Mouse (Mus musculus): ENCODE results near the gene Rabac1. TPM values are rescaled to one million over a fixed set of nuclear protein-coding genes. Genes with fewer than 3 reads are reported as not detected.

The Rabac1 gene
- polyA plus RNA-seq, 1 experiment from 2014 or later, result 211 TPM

DNA sequence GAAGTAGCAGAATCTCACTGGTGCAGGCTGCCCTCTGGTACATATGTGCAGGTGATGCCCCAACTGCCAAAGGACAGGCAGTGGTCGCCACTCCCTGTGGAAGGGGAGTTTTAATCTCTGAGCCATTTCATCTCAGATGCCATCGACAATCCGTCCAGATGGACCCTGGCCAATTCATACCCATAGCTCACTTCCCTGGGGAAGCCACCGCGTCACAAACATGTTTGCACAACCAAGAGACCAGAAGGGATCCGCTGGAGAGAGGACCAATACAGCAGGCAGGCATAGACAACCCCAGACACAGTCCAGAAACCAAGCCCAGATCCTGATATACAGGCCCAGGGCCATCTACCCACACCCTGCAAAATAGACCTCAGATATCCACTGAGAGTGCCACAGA, 42.1 kb downstream of the Rabac1 start:
- TF ChIP-seq CTCF (IDR thresholded peaks at IDR 0.05), result no peak
- in situ Hi-C loops (cut with MboI; ENCODE audit: low pct_unique_long_range_greater_than_20kb), result no loop called here
- peaks cover 36% of the 10 kb centered on the region for H3K27me3 ChIP-seq
- ATAC-seq (no peak), DNase-seq (ENCODE audit: low read depth, low spot score) (no peak)
- ChIA-PET CTCF (no interaction called here), POLR2A (no interaction called here)

Other genes with a start within 250 kb of the Rabac1 start
- gene Gm4763, start 245.8 kb downstream of the Rabac1 start, polyA plus RNA-seq (2021), result not detected
- gene Cd177, start 212.4 kb downstream of the Rabac1 start, polyA plus RNA-seq (2021), result 0.31 TPM
- gene Ceacam10, start 195.5 kb downstream of the Rabac1 start, polyA plus RNA-seq (2021), result not detected
- gene Gm9844, start 110.5 kb downstream of the Rabac1 start, polyA plus RNA-seq (2021), result 1.6 TPM
- 0.10 TPM for gene Lypd4, start 102.8 kb downstream of the Rabac1 start, polyA plus RNA-seq (2021)
- gene Dmrtc2, start 102.7 kb downstream of the Rabac1 start, polyA plus RNA-seq (2021), result not detected
- 393 TPM for gene Rps19, start 88.4 kb downstream of the Rabac1 start, polyA plus RNA-seq (2021)
- not detected for gene Cd79a, start 75.4 kb downstream of the Rabac1 start, polyA plus RNA-seq (2021)
- 95.7 TPM for gene Arhgef1, start 69.8 kb downstream of the Rabac1 start, polyA plus RNA-seq (2021)
- not detected for gene Gm4881, start 28.3 kb downstream of the Rabac1 start, polyA plus RNA-seq (2021)
- gene Atp1a3, start 33.2 kb upstream of the Rabac1 start, polyA plus RNA-seq (2021), result 0.05 TPM
- 49.5 TPM for gene Grik5, start 99.6 kb upstream of the Rabac1 start, polyA plus RNA-seq (2021)
- gene Zfp574, start 99.8 kb upstream of the Rabac1 start, polyA plus RNA-seq (2021), result 30.0 TPM
- gene Pou2f2, start 207.0 kb upstream of the Rabac1 start, polyA plus RNA-seq (2021), result 0.09 TPM
- gene Dedd2, start 247.9 kb upstream of the Rabac1 start, polyA plus RNA-seq (2021), result 18.1 TPM
- gene Zfp526, start 248.7 kb upstream of the Rabac1 start, polyA plus RNA-seq (2021), result 7.6 TPM

All from Patski (cell line).